Mouse (Mus musculus) midbrain, postnatal 0 days (tissue): ENCODE measurements at regions not wholly inside any gene's neighbourhood (a gene's known extent, or its start where the extent isn't known, plus 50 kb on each side); places are given as distances from the start of the nearest gene placed in this dataset.

Experiments
- ATAC-seq: fragments of 200-750 bp; cut with Nextera tagmentation; 2 replicates; pipeline ENCODE4 v1.8.0; 2017; ENCODE audit warnings: moderate number of reproducible peaks, mild to moderate bottlenecking, moderate TSS enrichment, moderate library complexity; ENCODE audit not compliant: low FRiP score
- DNase-seq: peaks from one replicate; pipeline ENCODE4 v3.0.0-alpha.2; 2015; ENCODE audit warnings: low spot score
- H3K27ac ChIP-seq: fragments of 300-500 bp; sonication (generic); 2 replicates; pipeline ENCODE4 v1.5.1; 2014; ENCODE audit warnings: low read depth, mild to moderate bottlenecking, low read length, mixed read lengths
- H3K27me3 ChIP-seq: fragments of 300-500 bp; sonication (generic); 2 replicates; pipeline ENCODE4 v1.6.1; 2014; ENCODE audit warnings: low read length, control low read depth, mixed read lengths; ENCODE audit not compliant: insufficient read depth
- H3K36me3 ChIP-seq: fragments of 300-500 bp; sonication (generic); 2 replicates; pipeline ENCODE4 v1.6.1; 2014; ENCODE audit warnings: low read length, control low read depth, mixed read lengths; ENCODE audit not compliant: insufficient read depth
- H3K4me1 ChIP-seq: fragments of 300-500 bp; sonication (generic); 2 replicates; pipeline ENCODE4 v1.6.1; 2014; ENCODE audit warnings: mild to moderate bottlenecking, control low read depth, antibody characterized with exemption, low read length, mixed read lengths; ENCODE audit not compliant: insufficient read depth
- H3K4me2 ChIP-seq: fragments of 300-500 bp; sonication (generic); 2 replicates; pipeline ENCODE4 v1.6.1; 2014; ENCODE audit warnings: low read depth, mild to moderate bottlenecking, low read length, mixed read lengths; ENCODE audit not compliant: poor library complexity, severe bottlenecking
- H3K4me3 ChIP-seq: fragments of 300-500 bp; sonication (generic); 2 replicates; pipeline ENCODE4 v1.5.1; 2014; ENCODE audit warnings: low read depth, mild to moderate bottlenecking, low read length, moderate library complexity
- H3K9ac ChIP-seq: fragments of 300-500 bp; sonication (generic); replicated peaks from 2 replicates; pipeline ENCODE4 v1.6.1; 2014; ENCODE audit warnings: mild to moderate bottlenecking, low read length, moderate library complexity, mixed read lengths; ENCODE audit not compliant: poor library complexity, severe bottlenecking
- H3K9me3 ChIP-seq: fragments of 300-500 bp; sonication (generic); 2 replicates; pipeline ENCODE4 v1.6.1; 2016; ENCODE audit warnings: low read length, control low read depth
- CTCF ChIP-seq: IDR thresholded peaks from 2 replicates; pipeline ENCODE4 v1.5.1; 2016; ENCODE audit warnings: antibody characterized with exemption, mild to moderate bottlenecking
- WGBS: fragments of 180-500 bp; shearing (Covaris S2); extraction: QIAGEN DNeasy Blood & Tissue Kit; methylation state at CpG from one replicate; pipeline ENCODE4 v1.1.7; 2014; 5-methylcytosine and 5-hydroxymethylcytosine counted together

DNA sequence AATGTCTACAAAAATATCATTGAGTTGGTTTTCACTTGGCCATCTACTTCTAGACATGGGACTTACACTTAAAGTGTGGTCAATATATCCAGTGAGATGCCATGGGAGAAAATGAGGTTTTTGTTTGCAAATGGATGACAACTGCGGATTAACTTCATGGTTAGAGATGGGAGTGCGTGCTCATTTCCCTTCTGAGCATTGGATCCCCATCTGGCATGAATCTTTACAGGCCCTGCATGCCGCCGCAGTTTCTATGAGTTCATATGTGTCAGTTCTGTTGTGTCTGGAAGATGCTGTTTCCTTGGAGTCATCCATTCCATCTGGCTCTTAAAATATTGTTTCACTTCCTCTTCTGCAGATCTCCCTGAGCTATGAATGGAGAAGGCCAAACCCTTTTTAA lies 315.0 kb upstream of the Xrcc4 start:
- Histone ChIP-seq H3K9ac (no peak overlapping the region), H3K9me3 (no peaks in the 10 kb centered on the region), H3K4me2 (no peak overlapping the region), H3K27me3 (no peaks in the 10 kb centered on the region), H3K4me3 (no peak overlapping the region), H3K27ac (no peak overlapping the region), H3K36me3 (no peaks in the 10 kb centered on the region), H3K4me1 (no peaks in the 10 kb centered on the region)
- TF ChIP-seq CTCF: no peak
- DNase-seq: no peak
- whole genome bisulfite sequencing: 92% methylated on average over 4 of the region's 4 CpGs
- no peak for ATAC-seq

- H3K4me3 ChIP-seq: no peak overlapping the region
- WGBS: 18% methylated on average over 1 of the region's 1 CpGs
- H3K4me1 ChIP-seq: no peaks in the 10 kb centered on the region
- no peak overlapping the region for H3K4me2 ChIP-seq
- TF ChIP-seq CTCF: no peak
- no peaks in the 10 kb centered on the region for H3K36me3 ChIP-seq
- no peak for DNase-seq
- no peaks in the 10 kb centered on the region for H3K27me3 ChIP-seq
- no peak overlapping the region for H3K27ac ChIP-seq
- no peak overlapping the region for H3K9ac ChIP-seq
- no peak for ATAC-seq
- H3K9me3 ChIP-seq: no peaks in the 10 kb centered on the region
These were observed 312.7 kb upstream of the Xrcc4 start for GRCm38 (mm10) chr13:90402061-90402460.

DNA sequence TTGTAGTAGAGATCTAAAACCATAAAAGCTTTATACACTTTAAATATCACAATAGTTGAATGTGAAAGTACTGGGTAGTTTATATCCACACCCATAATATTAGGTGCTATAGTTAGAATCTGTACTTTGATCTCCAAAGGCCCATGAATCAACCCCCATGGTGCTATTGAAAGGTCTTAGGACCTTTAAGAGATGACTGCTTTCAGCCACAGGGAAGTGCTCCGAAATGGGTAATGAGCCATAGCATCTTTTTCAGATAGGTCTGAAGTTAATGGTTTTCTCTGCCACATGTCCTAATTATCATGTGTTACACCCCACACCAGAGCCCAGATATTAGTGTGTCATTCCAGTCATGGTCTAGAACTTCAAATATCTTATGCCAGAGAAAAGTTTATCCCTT lies 312.1 kb upstream of the Xrcc4 start:
- Histone ChIP-seq H3K27ac (no peak overlapping the region), H3K36me3 (no peaks in the 10 kb centered on the region), H3K9ac (no peak overlapping the region), H3K9me3 (no peaks in the 10 kb centered on the region), H3K4me1 (no peaks in the 10 kb centered on the region), H3K4me2 (no peak overlapping the region), H3K4me3 (no peak overlapping the region), H3K27me3 (no peaks in the 10 kb centered on the region)
- no peak for TF ChIP-seq CTCF
- ATAC-seq (no peak), DNase-seq (no peak)
- 37% methylated on average over 1 of the region's 1 CpGs for WGBS

GRCm38 (mm10) chr13:90395274-90396023 lies 306.0 kb upstream of the Xrcc4 start:
- TF ChIP-seq CTCF: no peak
- Histone ChIP-seq H3K4me3 (no peak overlapping the region), H3K4me2 (no peak overlapping the region), H3K27ac (no peak overlapping the region), H3K4me1 (no peaks in the 10 kb centered on the region), H3K27me3 (no peaks in the 10 kb centered on the region), H3K9me3 (no peaks in the 10 kb centered on the region), H3K9ac (no peak overlapping the region), H3K36me3 (no peaks in the 10 kb centered on the region)
- 70% methylated on average over 8 of the region's 8 CpGs for WGBS
- ATAC-seq: peak; percentile 22; the same call in 1 of the 2 replicates
- peak; percentile 15 for DNase-seq

DNA sequence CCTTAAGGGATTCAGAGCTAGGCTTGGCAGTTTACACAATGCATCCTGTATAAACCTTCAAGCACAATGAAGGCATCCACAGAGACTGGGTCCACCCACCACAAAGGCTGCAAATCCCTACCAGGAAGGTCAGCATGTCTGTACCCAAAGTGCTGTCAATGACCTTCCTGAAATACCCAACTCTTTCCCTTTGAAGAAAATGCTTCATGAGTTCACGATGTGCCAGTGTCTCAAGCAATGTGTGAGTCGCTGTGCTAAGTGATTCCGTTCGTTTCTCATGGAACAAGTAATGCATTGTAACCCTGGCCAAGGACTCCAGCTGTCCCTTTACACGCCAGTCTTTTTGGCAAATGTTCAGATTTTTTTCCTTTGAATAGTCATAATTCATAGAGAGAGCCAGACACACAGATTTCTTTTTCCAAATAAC lies 305.4 kb upstream of the Xrcc4 start:
- ATAC-seq (peak; percentile 79; the same call in 1 of the 2 replicates), DNase-seq (peak; percentile 86)
- Histone ChIP-seq H3K4me2 (no peak overlapping the region), H3K4me3 (no peak overlapping the region), H3K9ac (no peak overlapping the region), H3K9me3 (no peaks in the 10 kb centered on the region), H3K4me1 (no peaks in the 10 kb centered on the region), H3K27ac (no peak overlapping the region), H3K36me3 (no peaks in the 10 kb centered on the region), H3K27me3 (no peaks in the 10 kb centered on the region)
- WGBS: 52% methylated on average over 5 of the region's 5 CpGs
- TF ChIP-seq CTCF: no peak

DNA sequence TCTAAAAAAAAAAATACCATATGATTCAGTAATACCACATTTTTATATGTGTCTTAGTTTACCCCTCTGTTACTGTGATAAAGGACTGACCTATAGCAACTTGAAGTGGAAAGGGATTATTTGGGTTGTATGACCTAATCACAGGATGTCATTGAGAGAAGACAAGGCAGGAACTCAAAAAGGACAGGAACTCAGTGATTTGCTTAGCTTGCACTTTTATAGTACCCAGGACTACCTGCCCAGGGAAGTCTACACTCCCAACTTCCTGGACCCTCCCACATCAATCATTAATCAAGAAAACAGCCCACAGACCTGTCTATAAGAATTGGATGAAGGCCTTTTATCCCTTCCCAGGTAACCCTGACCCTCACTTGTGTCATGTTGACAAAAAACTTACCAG lies 303.0 kb upstream of the Xrcc4 start:
- Histone ChIP-seq H3K27me3 (no peaks in the 10 kb centered on the region), H3K4me2 (no peak overlapping the region), H3K4me1 (no peaks in the 10 kb centered on the region), H3K27ac (no peak overlapping the region), H3K9me3 (no peaks in the 10 kb centered on the region), H3K9ac (no peak overlapping the region), H3K4me3 (no peak overlapping the region), H3K36me3 (no peaks in the 10 kb centered on the region)
- TF ChIP-seq CTCF: no peak
- ATAC-seq (no peak), DNase-seq (no peak)
